Mouse (Mus musculus): ENCODE measurements around the gene Bcl2l2.

The Bcl2l2 gene

GRCm38 (mm10) chr14:54893651-54894181 is 10.5 kb downstream of the Bcl2l2 start:
- peak; percentile 99 for DNase-seq (ENCODE audit: low read depth)

DNA sequence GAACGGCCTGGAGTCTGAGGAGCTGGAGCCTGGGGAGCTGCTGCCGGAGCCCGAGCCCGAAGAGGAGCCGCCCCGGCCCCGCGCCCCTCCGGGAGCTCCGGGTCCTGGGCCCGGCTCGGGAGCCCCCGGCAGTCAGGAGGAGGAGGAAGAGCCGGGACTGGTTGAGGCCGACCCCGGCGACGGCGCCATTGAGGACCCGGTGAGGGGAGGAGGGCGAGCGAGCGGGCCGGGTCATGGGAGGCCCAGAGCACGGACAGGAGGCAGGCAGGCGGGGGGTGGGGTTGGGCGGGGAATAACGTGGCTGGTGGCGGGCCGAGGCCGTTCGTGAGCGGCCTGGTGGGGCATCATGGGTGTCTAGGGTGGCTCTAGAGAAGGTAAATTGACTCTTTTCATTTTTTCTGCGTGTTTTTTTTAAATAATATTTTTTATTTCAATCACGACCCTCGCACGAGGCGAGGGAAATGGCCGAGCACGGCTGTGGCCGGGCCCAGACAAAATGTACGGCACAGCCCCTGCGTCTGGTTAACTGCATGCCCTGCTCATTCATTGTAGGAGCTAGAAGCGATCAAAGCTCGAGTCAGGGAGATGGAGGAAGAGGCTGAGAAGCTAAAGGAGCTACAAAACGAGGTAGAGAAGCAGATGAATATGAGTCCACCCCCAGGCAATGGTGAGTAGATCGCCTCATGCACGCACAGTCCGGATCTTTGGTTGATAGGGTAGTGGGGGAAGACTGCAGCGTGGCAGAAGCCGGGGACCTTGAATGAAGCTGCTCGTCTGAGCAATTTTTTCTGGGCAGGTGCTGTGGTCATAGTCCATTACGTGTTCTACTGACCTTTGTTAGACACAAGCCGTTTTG is 11.3 kb downstream of the Bcl2l2 start:
- peak; percentile 43 for DNase-seq (ENCODE audit: low read depth)

DNA sequence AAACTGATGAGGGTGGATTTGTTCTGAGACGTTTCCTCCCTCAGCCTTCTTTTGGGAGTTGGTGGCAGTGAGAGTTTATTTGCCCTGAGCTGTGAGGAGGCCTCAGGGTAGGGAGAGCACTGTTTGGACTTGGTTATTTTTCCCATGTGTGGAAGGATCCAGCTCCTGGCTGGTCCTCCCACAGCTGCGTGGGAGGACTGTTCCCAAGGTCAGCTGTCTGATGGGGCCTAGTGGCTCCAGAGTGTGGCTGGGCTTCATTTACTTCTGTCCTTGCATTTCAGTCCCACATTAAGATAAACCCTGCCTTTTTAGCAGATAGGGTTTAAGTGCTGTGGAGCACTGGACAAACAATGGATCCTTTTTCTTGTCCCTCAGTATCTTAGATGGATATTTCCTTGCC is 14.3 kb downstream of the Bcl2l2 start:
- DNase-seq (ENCODE audit: low read depth), result no peak

- DNase-seq (ENCODE audit: low read depth), result peak; percentile 83
Observed at GRCm38 (mm10) chr14:54900383-54900782, 17.2 kb downstream of the Bcl2l2 start.

GRCm38 (mm10) chr14:54903641-54904040 is 20.5 kb downstream of the Bcl2l2 start:
- DNase-seq (ENCODE audit: low read depth), result no peak

DNA sequence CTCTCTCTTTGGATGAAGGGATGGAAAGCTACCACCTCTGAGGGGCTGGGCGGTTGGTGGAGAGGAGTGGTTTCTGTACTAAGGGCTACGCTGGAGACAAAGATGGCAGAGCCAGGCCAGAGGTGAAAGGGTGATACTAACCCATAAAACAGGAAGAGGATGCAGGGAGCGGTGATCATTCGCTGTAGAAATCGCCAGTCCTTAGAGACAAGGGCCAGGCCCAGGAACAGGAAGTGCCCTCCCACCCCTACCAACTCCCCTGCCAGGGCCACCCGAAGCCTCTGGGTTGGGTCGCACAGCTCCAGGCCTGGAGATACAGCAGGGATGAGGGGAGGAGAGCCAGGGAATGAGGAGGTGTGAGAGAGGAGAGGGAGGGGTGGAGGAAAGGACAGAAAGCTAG is 25.5 kb downstream of the Bcl2l2 start:
- no peak for DNase-seq (ENCODE audit: low read depth)

DNA sequence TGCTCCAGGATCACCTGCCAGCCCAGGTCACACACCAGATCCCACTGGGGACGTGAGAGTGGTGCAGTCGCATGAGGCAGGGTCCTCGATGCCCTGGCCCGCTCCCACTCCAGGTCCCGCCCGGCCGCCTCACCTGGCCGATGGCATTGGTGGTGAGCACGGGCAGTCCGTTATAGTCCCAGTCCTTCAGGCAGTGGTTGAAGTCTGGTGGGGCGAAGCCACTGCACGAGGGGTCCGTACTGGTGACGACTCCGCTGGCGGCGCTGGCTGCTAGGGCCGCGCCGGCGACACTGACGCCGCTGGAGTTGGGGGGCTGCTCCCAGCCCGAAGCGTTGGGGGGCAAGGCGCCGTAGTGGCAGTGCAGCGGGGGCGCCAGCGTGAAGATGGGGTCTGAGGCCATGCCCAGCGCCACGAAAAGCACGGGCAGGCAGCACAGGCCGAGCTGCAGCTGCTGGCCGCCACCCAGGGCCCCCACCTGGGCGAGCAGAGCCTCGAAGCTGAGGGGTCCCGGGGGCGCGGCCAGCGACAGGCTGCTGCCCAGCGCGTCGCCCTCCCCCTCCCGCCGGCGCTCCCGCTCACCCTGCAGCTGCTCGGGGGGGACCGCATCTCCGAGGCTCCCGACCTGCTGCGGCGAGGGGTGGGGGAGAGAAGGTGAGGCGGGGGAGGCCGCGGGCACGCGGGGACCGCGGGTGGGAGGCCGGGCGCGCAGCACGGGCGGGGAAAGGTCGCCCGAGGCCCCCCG is 29.1 kb downstream of the Bcl2l2 start:
- no peak for DNase-seq (ENCODE audit: low read depth)

DNA sequence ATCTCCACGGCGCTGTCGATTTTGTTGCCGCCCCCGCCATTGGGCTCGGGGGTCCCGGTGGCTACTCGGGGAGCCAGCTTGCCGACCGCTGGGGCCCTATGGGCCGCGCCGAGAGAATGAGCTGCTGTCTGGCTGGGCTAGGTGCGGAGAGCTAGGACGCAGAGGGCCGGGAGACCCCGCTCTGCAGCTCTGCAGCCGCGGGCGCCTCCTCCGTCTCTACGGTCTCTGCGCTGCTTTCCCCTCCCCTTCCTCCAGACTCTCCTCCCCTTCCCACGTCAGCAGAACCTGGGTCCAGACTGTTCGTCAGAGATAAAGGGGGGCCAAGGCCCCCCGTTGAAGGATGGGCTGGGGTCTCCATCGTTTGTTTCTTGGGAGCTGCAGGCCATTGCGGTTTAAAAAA is 29.7 kb downstream of the Bcl2l2 start, which contains the start of gene Slc22a17:
Slc22a17 (minus strand) TSS at position 247 of the 400 bp plus-strand sequence.
- DNase-seq (ENCODE audit: low read depth), result peak; percentile 55

DNA sequence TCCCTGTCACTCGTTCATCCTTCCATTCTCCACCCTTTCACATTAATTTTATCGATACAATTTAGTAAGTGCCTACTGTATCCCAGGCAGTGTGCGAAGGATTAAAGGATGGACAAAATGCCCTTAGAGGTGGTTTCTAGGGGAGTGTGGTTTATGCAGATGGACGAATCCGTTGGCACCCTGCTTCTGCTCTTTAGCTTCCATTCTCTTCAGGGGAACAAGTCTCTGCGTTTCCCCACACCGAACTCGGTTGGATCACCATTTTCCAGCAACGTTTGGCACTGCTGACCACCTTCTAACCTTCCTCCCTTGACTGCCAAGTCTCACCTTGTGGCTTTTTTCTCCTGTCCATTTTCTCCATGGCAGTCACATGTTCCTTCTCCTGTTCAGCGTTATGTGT is 30.2 kb downstream of the Bcl2l2 start:
- DNase-seq (ENCODE audit: low read depth), result no peak

- DNase-seq (ENCODE audit: low read depth), result no peak
Observed at GRCm38 (mm10) chr14:54920076-54920685, 37.0 kb downstream of the Bcl2l2 start.

GRCm38 (mm10) chr14:54924641-54925348 is 41.6 kb downstream of the Bcl2l2 start:
- no peak for DNase-seq (ENCODE audit: low read depth)

- no peak for DNase-seq (ENCODE audit: low read depth)
Observed at GRCm38 (mm10) chr14:54925349-54926342, 42.5 kb downstream of the Bcl2l2 start, which contains the start of gene Efs. Gene Efs, minus strand, starts transcription at chr14:54926126.

- no peak for DNase-seq (ENCODE audit: low read depth)
Observed at GRCm38 (mm10) chr14:54926401-54927158, 43.4 kb downstream of the Bcl2l2 start.

DNA sequence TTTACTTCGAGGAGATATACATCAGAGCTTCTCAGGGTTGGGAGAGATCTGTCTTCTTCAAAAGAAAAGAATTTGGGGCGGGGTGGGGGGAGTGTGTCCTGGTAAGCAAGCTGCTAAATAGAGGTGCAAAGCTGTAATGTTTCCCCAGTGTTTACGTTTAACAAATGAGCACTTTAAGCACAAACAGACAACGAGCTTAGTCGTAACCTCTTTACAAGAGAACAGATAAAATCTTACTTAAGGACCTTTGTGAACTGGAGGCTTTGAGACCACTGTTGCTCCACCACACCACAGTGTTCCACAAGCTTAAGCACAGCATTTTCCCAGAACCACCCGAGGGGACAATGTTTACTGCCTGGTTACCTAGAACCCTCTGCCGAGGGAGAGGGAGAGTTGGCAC is 44.1 kb downstream of the Bcl2l2 start:
- no peak for DNase-seq (ENCODE audit: low read depth)

- no peak for DNase-seq (ENCODE audit: low read depth)
Observed at GRCm38 (mm10) chr14:54929801-54930200, 46.6 kb downstream of the Bcl2l2 start.

DNA sequence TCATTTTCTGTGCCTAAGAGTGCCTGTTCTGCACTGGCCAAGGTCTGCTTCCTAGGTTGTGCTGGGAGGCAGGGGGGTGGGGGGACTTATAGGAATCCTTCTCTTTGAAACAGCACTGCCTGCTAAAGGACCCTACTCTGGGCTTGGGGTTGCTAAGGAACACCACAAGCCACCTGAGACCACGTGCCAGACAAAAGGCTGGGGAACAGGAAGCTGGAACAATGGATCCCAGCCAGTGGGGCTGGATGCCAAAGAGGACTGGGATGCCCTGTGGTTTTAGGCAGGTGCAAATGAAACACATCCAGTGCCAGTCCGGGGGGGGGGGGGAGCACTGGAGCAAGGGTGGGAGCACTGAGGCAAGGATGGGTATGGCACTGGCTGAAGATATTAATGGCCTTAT is 47.3 kb downstream of the Bcl2l2 start:
- no peak for DNase-seq (ENCODE audit: low read depth)

GRCm38 (mm10) chr14:54932645-54933150 is 49.5 kb downstream of the Bcl2l2 start, which contains the start of gene Il25:
Gene Il25, plus strand, starts transcription at chr14:54932695.
- no peak for DNase-seq (ENCODE audit: low read depth)

DNA sequence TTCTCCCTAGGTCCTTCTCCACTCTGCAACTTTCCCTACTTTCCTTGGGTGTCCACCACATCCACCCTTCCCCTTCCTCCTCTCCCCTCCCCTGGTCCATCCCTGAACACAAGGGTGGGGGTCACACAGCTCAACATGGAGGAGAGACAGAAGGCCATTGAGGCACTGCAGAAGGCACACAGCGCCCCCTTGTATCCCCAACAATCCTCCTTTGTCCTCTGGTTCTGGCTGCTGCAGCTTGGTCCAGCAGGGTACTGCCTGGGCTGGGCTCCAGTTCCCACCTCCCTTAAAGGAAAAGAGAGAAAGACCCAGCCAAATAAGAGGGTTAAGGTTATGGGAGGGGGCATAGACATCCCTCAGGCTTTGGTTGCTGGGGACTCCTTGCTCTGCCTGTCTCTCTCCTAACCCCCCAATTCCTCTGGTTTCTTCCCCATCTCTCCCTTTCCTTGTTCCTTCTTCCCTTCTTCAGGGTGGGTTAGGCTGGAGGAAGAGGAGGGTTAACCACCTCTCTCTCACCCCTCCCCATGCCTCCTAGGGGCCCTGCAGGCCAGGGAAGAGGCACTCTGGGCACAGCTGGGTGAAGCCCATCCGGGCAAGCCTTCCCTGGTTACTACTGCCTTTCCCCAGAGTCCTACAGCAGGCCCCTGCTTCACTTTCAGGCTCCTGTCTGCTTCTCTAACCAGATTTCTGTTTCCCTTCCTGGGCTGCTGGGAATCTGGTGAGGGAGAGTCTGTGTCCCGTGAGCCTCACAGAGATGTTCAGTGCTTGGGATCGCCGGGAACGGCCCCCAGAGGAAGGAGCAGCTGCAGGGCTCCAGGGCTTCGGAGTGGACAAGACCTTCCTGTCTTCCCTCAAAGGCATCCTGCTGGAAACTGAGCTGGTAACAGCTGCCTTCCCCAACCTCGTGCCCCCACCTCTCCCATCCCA is 53.0 kb downstream of the Bcl2l2 start, which contains the start of gene Cmtm5:
Cmtm5 (plus strand) TSS at position 358 of the 927 bp plus-strand sequence.
- DNase-seq (ENCODE audit: low read depth), result no peak
